Mouse (Mus musculus) forebrain, embryonic 14.5 days (tissue): ENCODE data around the gene Nkg7. TPM values are rescaled to one million over a fixed set of nuclear protein-coding genes. Genes with fewer than 3 reads are reported as not detected.

Source experiments
- ATAC-seq: fragments of 200-750 bp; cut with Nextera tagmentation; 2 replicates; pipeline ENCODE4 v1.8.0; 2017; ENCODE audit warnings: mild to moderate bottlenecking, moderate library complexity
- DNase-seq: peaks from one replicate; pipeline ENCODE4 v3.0.0-alpha.2; 2015; ENCODE audit warnings: low spot score
- H3K27ac ChIP-seq: fragments of 300-500 bp; sonication (generic); 2 replicates; pipeline ENCODE4 v1.5.1; 2014; ENCODE audit warnings: low read depth, mild to moderate bottlenecking, control low read depth, low read length, moderate library complexity
- H3K27me3 ChIP-seq: fragments of 300-500 bp; sonication (generic); replicated peaks from 2 replicates; pipeline ENCODE4 v1.6.1; 2014; ENCODE audit warnings: low read length, control low read depth, mixed read lengths; ENCODE audit not compliant: control insufficient read depth, insufficient read depth
- H3K36me3 ChIP-seq: fragments of 300-500 bp; sonication (generic); 2 replicates; pipeline ENCODE4 v1.6.1; 2014; ENCODE audit warnings: low read length, control low read depth; ENCODE audit not compliant: control insufficient read depth, insufficient read depth
- H3K4me1 ChIP-seq: fragments of 300-500 bp; sonication (generic); 2 replicates; pipeline ENCODE4 v1.6.1; 2014; ENCODE audit warnings: antibody characterized with exemption, low read length, control low read depth; ENCODE audit not compliant: control insufficient read depth, insufficient read depth
- H3K4me2 ChIP-seq: fragments of 300-500 bp; sonication (generic); 2 replicates; pipeline ENCODE4 v1.6.1; 2014; ENCODE audit warnings: mild to moderate bottlenecking, control low read depth, low read length
- H3K4me3 ChIP-seq: fragments of 300-500 bp; sonication (generic); 2 replicates; pipeline ENCODE4 v1.5.1; 2014; ENCODE audit warnings: low read depth, low read length, control low read depth
- H3K9ac ChIP-seq: fragments of 300-500 bp; sonication (generic); 2 replicates; pipeline ENCODE4 v1.6.1; 2014; ENCODE audit warnings: mild to moderate bottlenecking, low read length, control low read depth, moderate library complexity
- H3K9me3 ChIP-seq: fragments of 300-500 bp; sonication (generic); replicated peaks from 2 replicates; pipeline ENCODE4 v1.6.1; 2016; ENCODE audit warnings: low read length, control low read depth, mixed read lengths; ENCODE audit not compliant: control insufficient read depth
- WGBS: fragments of 180-500 bp; shearing (Covaris S2); extraction: QIAGEN DNeasy Blood & Tissue Kit; methylation state at CpG from one replicate; pipeline ENCODE4 v1.1.7; 2014; 5-methylcytosine and 5-hydroxymethylcytosine counted together
- microRNA-seq: library from miRNA; unstranded; fragments of <30 nt; microRNA quantifications from one replicate; pipeline ENCODE4, GENCODE M21; 2016
- polyA plus RNA-seq: library from polyadenylated mRNA; unstranded; fragments of >200 nt; fragmentation: Nextera tagmentation; extraction: Ambion mirVana; gene quantifications from 2 replicates; pipeline ENCODE4 v1.2.1, GENCODE M21; 2014

Nkg7 gene
- polyA plus RNA-seq, 1 experiment from 2014 or later = not detected

DNA sequence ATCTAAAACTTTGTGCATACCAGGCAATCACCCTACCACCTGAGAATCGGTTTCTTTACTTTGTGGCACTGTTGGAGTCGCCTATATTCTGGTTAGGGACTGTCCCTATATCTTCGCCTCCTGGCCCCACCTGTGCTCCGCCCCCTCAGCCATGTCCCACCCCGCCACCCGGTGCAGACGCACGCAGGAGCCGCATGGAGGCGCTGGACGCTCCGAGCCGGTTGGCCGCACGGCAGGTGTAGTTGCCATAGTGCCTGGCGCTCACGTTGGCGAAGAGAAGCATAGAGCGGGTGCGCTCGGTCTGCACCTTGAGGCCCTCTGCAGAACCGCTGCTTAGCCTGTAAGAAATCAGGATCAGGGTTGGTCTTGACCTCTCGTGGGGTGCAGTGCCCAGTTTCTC, 38.8 kb downstream of the Nkg7 start:
- Histone ChIP-seq H3K36me3 (peaks cover 32% of the 10 kb centered on the region), H3K9me3 (no peaks in the 10 kb centered on the region), H3K4me1 (0 out of 2 replicates have a peak, but pooled peaks cover 2% of the 10 kb centered on the region), H3K27me3 (0 out of 2 replicates have a peak, but pooled peaks cover 10% of the 10 kb centered on the region), H3K4me2 (no peak overlapping the region), H3K4me3 (no peak overlapping the region), H3K9ac (no peak overlapping the region), H3K27ac (no peak overlapping the region)
- ATAC-seq = no peak
- 17% methylated on average over 23 of the region's 23 CpGs for WGBS
- DNase-seq = no peak

DNA sequence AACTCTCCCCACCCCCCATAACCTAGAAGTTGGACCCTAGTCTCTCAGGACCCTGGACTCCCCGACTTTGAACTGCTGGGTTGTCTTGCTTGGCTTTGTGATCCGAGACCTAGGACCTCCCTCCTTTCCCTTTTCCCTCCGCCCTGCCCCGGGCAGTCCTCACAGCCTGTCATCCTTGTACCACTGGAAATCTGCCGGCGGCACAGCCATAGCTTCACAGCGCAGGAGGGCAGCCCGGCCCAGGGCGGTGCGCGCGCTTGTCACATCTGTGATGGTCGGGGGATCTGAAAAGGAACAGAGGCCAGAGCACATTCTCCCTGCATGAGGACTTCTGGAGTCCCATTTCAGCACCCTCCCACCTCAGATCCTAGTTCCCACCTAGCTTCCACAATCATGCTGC, 39.5 kb downstream of the Nkg7 start:
- Histone ChIP-seq H3K4me3 (no peak overlapping the region), H3K4me1 (0 out of 2 replicates have a peak, but pooled peaks cover 2% of the 10 kb centered on the region), H3K9me3 (no peaks in the 10 kb centered on the region), H3K27ac (no peak overlapping the region), H3K9ac (no peak overlapping the region), H3K4me2 (no peak overlapping the region), H3K27me3 (0 out of 2 replicates have a peak, but pooled peaks cover 10% of the 10 kb centered on the region), H3K36me3 (peaks cover 32% of the 10 kb centered on the region)
- DNase-seq (no peak), ATAC-seq (peak; percentile 26; the same call in 1 of the 2 replicates)
- 16% methylated on average over 12 of the region's 13 CpGs for WGBS

DNA sequence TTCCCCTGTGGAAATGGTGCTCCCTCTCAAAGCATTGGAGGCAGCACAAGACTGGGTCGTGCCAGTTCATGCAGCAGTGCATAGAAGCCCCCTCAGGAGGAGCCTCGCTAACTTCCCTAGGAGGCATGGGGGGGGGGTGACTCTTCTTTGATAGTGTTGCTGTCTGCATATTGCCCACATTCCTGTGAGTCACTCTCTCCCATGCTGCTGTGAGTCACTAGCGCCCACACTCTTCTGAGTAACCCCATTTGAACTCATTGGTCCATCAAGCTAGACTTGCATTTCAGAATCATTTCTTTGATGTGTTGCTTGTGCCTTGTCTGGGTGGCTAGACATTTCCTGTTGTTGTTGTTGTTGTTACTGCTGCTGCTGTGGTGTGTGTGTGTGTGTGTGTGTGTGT, 44.3 kb downstream of the Nkg7 start:
- no peak overlapping the region for H3K4me3 ChIP-seq
- no peak overlapping the region for H3K9ac ChIP-seq
- 0 out of 2 replicates have a peak, but pooled peaks cover 10% of the 10 kb centered on the region for H3K27me3 ChIP-seq
- no peak overlapping the region for H3K4me2 ChIP-seq
- no peak overlapping the region for H3K27ac ChIP-seq
- DNase-seq (no peak), ATAC-seq (no peak)
- H3K9me3 ChIP-seq = no peaks in the 10 kb centered on the region
- peaks cover 11% of the 10 kb centered on the region for H3K4me1 ChIP-seq
- WGBS = 80% methylated on average over 3 of the region's 3 CpGs
- peaks cover 8% of the 10 kb centered on the region; the same call in 1 of the 2 replicates for H3K36me3 ChIP-seq

DNA sequence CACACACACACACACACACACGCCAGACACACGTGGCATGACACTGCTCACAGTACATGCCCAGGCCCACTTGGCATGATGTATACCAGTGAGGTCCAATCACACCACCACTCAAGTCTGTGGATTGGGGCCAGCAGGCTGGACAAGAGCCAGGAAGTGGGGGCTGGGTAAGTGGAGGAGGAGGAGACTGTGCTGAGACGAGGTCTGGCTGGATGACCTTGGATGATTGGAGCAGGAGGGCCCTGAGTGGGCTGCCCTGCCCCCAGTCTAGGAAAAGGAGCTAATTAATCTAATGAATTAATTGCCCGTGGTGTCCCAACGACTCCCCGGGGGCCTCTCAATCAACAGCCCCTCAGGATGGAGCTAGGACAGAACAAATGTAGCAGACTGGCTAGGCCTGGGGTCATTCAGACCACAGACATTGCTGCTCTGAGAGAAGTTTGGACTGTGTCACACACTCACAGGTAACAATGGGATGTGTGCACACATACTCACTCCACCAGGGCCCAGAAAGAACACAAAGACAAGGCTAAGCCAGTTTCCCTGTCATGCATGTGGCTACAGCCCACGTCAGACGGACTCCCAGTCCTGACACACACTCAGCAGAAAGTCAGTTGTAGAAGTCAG, 45.3 kb downstream of the Nkg7 start:
- Histone ChIP-seq H3K4me2 (no peak overlapping the region), H3K4me1 (peaks cover 11% of the 10 kb centered on the region), H3K9ac (no peak overlapping the region), H3K36me3 (peaks cover 8% of the 10 kb centered on the region; the same call in 1 of the 2 replicates), H3K27ac (no peak overlapping the region), H3K9me3 (no peaks in the 10 kb centered on the region), H3K27me3 (0 out of 2 replicates have a peak, but pooled peaks cover 10% of the 10 kb centered on the region), H3K4me3 (no peak overlapping the region)
- DNase-seq (peak; percentile 64), ATAC-seq (peak; percentile 76)
- 24% methylated on average over 8 of the region's 8 CpGs for WGBS

DNA sequence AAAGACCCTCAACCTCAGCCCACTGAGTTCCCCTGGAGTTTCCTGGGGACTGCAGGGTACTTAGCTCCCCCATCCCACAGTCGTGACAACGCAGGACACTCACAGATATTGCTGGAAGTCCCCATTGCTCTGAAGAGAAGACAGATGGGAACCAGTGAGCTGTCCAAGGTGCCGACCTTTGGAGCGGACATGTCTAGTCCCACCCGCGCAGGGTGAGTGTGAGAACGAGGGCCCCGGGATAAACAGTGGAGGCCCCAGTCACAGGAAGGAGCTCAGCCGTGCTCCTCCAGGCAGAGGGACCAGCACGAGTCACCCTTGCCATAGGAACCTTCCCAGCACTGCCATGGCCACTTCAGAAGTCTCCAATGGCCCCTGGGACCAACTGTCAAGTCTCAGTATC, 46.4 kb downstream of the Nkg7 start:
- 34% methylated on average over 10 of the region's 10 CpGs for WGBS
- DNase-seq = no peak

More for the DNA sequence above, 46.4 kb downstream of the Nkg7 start:
- H3K27me3 ChIP-seq = no peaks in the 10 kb centered on the region
- H3K4me1 ChIP-seq = peaks cover 13% of the 10 kb centered on the region
- peaks cover 8% of the 10 kb centered on the region; the same call in 1 of the 2 replicates for H3K36me3 ChIP-seq
- H3K4me3 ChIP-seq = no peak overlapping the region
- no peak for ATAC-seq
- H3K9ac ChIP-seq = no peak overlapping the region
- no peak overlapping the region for H3K4me2 ChIP-seq
- H3K27ac ChIP-seq = no peak overlapping the region
- H3K9me3 ChIP-seq = no peaks in the 10 kb centered on the region

Small RNAs within 50 kb of the gene (microRNA-seq; reads per million reads assigned to microRNA genes)
- gene Mir7051 = 0.66 reads per million

Other genes with a start within 250 kb of the Nkg7 start
- gene Zfp715, start 123.8 kb upstream of the Nkg7 start, polyA plus RNA-seq = 22.3 and 24.6 TPM in 2 replicates
- gene Siglecf, start 85.7 kb upstream of the Nkg7 start, polyA plus RNA-seq = 0.10 TPM in 1 of 2 replicates, not detected in the other
- 0.09 TPM in 1 of 2 replicates, not detected in the other for gene Siglecg, start 28.9 kb upstream of the Nkg7 start, polyA plus RNA-seq
- not detected in 2 replicates for gene Lim2, start 9.4 kb upstream of the Nkg7 start, polyA plus RNA-seq
- gene Cldnd2, start 3.7 kb downstream of the Nkg7 start, polyA plus RNA-seq = not detected in 2 replicates
- gene Etfb, start 7.0 kb downstream of the Nkg7 start, polyA plus RNA-seq = 156 and 182 TPM in 2 replicates
- not detected in 2 replicates for gene Gm45233, start 7.1 kb downstream of the Nkg7 start, polyA plus RNA-seq
- 3.2 and 6.5 TPM in 2 replicates for gene Vsig10l, start 26.1 kb downstream of the Nkg7 start, polyA plus RNA-seq
- gene Iglon5, start 53.0 kb downstream of the Nkg7 start, polyA plus RNA-seq = 4.6 and 5.1 TPM in 2 replicates
- not detected in 2 replicates for gene 4931406B18Rik, start 68.9 kb downstream of the Nkg7 start, polyA plus RNA-seq
- gene Cd33, start 107.4 kb downstream of the Nkg7 start, polyA plus RNA-seq = 0.61 and 1.2 TPM in 2 replicates
- gene Zfp658, start 125.2 kb downstream of the Nkg7 start, polyA plus RNA-seq = 7.6 and 9.0 TPM in 2 replicates
- 18.8 and 21.5 TPM in 2 replicates for gene Zfp719, start 142.5 kb downstream of the Nkg7 start, polyA plus RNA-seq
- gene Zfp819, start 170.1 kb downstream of the Nkg7 start, polyA plus RNA-seq = 0.47 and 0.53 TPM in 2 replicates
- not detected in 2 replicates for gene Ceacam18, start 197.6 kb downstream of the Nkg7 start, polyA plus RNA-seq
- gene Siglece, start 223.1 kb downstream of the Nkg7 start, polyA plus RNA-seq = 0.19 and 0.42 TPM in 2 replicates
- gene Ctu1, start 234.9 kb downstream of the Nkg7 start, polyA plus RNA-seq = 18.9 and 20.6 TPM in 2 replicates